Mouse (Mus musculus) Patski (cell line): ENCODE measurements around the gene Sept12. TPM values are rescaled to one million over a fixed set of nuclear protein-coding genes. Genes with fewer than 3 reads are reported as not detected.

Source experiments
- ATAC-seq: fragments of 100-300 bp; one replicate; pipeline ENCODE4 v1.8.0; 2021
- CTCF ChIA-PET: fragments of 350-600 bp; sonication (Branson Sonifier 250); formaldehyde crosslinking; loops from one replicate; lab custom pipeline; 2022; ENCODE audit warnings: inconsistent platforms; lab: Charles Lee
- POLR2A ChIA-PET: fragments of 350-600 bp; sonication (Branson Sonifier 250); formaldehyde crosslinking; loops from one replicate; lab custom pipeline; 2022; ENCODE audit warnings: antibody characterized with exemption, inconsistent platforms; lab: Charles Lee
- DNase-seq: peaks from one replicate; pipeline ENCODE4 v3.0.0-alpha.2; 2011; ENCODE audit warnings: low read depth, low spot score
- H3K27me3 ChIP-seq: fragments of 371-371 bp; one replicate; pipeline ENCODE4 v1.5.1; 2021
- CTCF ChIP-seq: fragments of 100-300 bp; IDR thresholded peaks from one replicate; pipeline ENCODE4 v1.5.1; 2021
- in situ Hi-C: fragments of 300-500 bp; cut with MboI; formaldehyde crosslinking; loops from 3 replicates; pipeline ENCODE4 v1.11.1; 2018; ENCODE audit warnings: low pct_unique_long_range_greater_than_20kb, mixed read lengths
- polyA plus RNA-seq: library from polyadenylated mRNA; unstranded; gene quantifications from one replicate; pipeline ENCODE4 v1.2.3, GENCODE M21; 2021

Sept12 gene
- polyA plus RNA-seq, 1 experiment from 2014 or later: 0.09 TPM

DNA sequence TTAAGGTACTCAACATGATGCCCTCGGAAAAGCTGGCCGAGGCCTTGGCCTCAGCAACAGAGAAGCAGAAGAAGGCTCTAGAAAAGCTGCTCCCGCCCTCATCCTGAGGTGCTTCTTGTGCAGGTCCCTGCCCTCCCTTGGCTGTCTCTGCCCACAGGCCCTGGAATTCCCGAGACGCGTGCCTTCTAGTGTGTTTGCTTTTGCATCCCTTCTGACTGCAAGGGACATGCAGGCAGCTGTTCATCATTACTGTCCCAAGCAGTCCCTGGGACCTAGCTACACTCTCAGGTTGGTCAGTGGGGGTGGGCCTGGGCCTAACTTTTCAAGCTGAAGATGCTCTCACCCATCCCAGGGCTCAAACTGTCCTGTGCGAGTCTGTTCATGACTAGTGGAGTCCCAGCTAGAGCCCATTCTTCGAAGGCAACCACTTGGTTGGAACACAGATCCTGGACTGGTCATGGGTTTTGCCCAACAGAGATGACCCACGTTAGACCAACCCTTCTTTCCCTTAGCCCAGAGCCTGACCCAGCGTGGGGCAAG is 57.3 kb downstream of the Sept12 start:
- ATAC-seq: no peak
- in situ Hi-C loops: no loop called here
- DNase-seq: no peak
- TF ChIP-seq CTCF: no peak
- no peaks in the 10 kb centered on the region for H3K27me3 ChIP-seq
- CTCF ChIA-PET: interaction anchor here (1.1 kb wide), 1 partner anchor 27 kb away, joined by 3 read pairs; no protein-coding TSS in a partner anchor
- POLR2A ChIA-PET: no interaction called here

DNA sequence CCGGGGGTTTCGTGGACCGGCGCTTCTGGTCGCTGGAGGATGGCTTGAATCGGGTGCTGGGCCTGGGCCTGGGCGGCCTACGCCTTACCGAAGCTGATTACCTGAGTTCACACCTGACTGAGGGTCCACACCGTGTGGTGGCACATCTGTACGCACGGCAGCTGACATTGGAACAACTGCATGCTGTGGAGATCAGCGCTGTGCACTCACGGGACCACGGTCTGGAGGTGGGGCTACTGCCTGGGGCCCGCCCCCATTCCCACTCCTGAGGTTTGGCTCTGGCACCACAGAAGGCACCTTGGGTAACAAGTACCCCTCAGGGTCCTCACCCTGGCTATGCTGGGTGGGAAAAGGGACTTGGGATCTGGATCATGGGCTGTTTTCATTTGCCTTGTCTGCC is 58.2 kb downstream of the Sept12 start:
- in situ Hi-C loops: no loop called here
- no peak for TF ChIP-seq CTCF
- POLR2A ChIA-PET: interaction anchor here (1.1 kb wide), 1 partner anchor 9 kb away, joined by 4 read pairs; no protein-coding TSS in a partner anchor
- CTCF ChIA-PET: interaction anchor here (1.3 kb wide), 1 partner anchor 25 kb away, joined by 5 read pairs; no protein-coding TSS in a partner anchor
- DNase-seq (no peak), ATAC-seq (peak; percentile 42)
- no peaks in the 10 kb centered on the region for H3K27me3 ChIP-seq

GRCm38 (mm10) chr16:4938989-4939388 is 58.7 kb downstream of the Sept12 start:
- no peaks in the 10 kb centered on the region for H3K27me3 ChIP-seq
- ChIA-PET POLR2A (interaction anchor here (0.7 to 1.1 kb wide), 2 partner anchors 8 to 241 kb away, joined by 4 read pairs; no protein-coding TSS in a partner anchor), CTCF (interaction anchor here (1.3 kb wide), 1 partner anchor 25 kb away, joined by 5 read pairs; no protein-coding TSS in a partner anchor)
- in situ Hi-C loops: no loop called here
- peak; percentile 57 for DNase-seq
- TF ChIP-seq CTCF: no peak
- peak; percentile 75 for ATAC-seq

GRCm38 (mm10) chr16:4938461-4938860 is 59.2 kb downstream of the Sept12 start, which contains the start of gene Nudt16l1:
Gene Nudt16l1, plus strand, starts transcription at chr16:4938761.
- no peaks in the 10 kb centered on the region for H3K27me3 ChIP-seq
- DNase-seq (no peak), ATAC-seq (no peak)
- CTCF ChIA-PET: interaction anchor here (1.3 kb wide), 1 partner anchor 24 kb away, joined by 5 read pairs; no protein-coding TSS in a partner anchor
- POLR2A ChIA-PET: interaction anchor here (0.7 to 1.1 kb wide), 2 partner anchors 8 to 242 kb away, joined by 4 read pairs; no protein-coding TSS in a partner anchor
- no peak for TF ChIP-seq CTCF
- in situ Hi-C loops: no loop called here

DNA sequence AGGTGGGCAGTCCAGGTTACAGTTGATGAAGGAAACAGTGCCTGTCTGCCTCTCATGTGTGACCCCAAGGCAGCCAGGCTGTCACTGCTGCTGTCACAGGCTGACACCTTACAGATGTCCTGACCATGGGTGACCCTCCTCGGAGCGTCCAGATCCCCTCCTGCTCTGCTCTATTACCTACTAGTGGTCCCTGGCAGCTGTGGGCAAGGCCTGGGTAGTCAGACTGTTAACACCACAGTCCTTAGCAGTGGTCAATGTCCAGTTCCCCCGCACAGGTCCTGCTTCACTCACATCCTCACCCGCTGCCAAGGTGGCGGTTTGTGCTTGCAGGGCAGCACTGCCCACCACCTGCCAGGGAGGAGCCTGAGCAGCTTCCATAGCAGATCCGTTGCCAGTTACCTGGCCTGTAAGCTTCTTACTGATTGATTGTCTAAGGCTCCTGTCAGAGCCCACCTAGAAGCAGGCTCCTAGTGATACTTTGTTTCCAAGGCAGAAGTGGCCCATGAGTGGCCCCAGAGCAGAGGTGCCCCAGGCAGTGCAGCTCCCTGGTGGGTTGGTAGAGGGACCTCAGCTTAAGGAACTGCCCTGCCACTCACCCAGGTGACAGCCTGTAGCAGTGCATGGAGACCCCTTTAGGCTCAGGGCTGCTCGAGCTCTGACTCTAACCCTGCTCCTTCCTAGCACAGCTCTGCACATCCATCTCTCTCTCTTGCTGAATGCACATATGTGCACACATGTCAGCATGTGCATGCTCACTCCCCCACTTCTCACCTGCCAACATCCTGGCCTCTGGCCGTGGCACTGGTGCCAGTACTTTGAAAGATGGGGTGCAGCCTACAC is 60.1 kb downstream of the Sept12 start:
- H3K27me3 ChIP-seq: no peaks in the 10 kb centered on the region
- no peak for DNase-seq
- in situ Hi-C loops: no loop called here
- TF ChIP-seq CTCF: no peak
- POLR2A ChIA-PET: no interaction called here
- no peak for ATAC-seq
- CTCF ChIA-PET: no interaction called here

Other genes starting within 250 kb of the Sept12 start
- 43.9 TPM for gene Cdip1, start 207.6 kb downstream of the Sept12 start, polyA plus RNA-seq
- gene 4930562C15Rik, start 162.4 kb downstream of the Sept12 start, polyA plus RNA-seq: 0.89 TPM
- 30.2 TPM for gene Ubald1, start 117.5 kb downstream of the Sept12 start, polyA plus RNA-seq
- gene Mgrn1, start 111.6 kb downstream of the Sept12 start, polyA plus RNA-seq: 121 TPM
- 57.9 TPM for gene Nudt16l1, start 59.1 kb downstream of the Sept12 start, polyA plus RNA-seq
- gene Anks3, start 33.6 kb downstream of the Sept12 start, polyA plus RNA-seq: 58.2 TPM
- gene Smim22, start 9.4 kb upstream of the Sept12 start, polyA plus RNA-seq: not detected
- gene Rogdi, start 15.7 kb upstream of the Sept12 start, polyA plus RNA-seq: 50.2 TPM
- gene Glyr1, start 52.0 kb upstream of the Sept12 start, polyA plus RNA-seq: 102 TPM
- 27.7 TPM for gene Ubn1, start 52.2 kb upstream of the Sept12 start, polyA plus RNA-seq
- gene Ppl, start 134.6 kb upstream of the Sept12 start, polyA plus RNA-seq: 0.03 TPM
- not detected for gene Sec14l5, start 149.3 kb upstream of the Sept12 start, polyA plus RNA-seq
- 20.2 TPM for gene Nagpa, start 206.2 kb upstream of the Sept12 start, polyA plus RNA-seq
- gene AU021092, start 224.4 kb upstream of the Sept12 start, polyA plus RNA-seq: 0.21 TPM
- 37.4 TPM for gene Alg1, start 235.8 kb upstream of the Sept12 start, polyA plus RNA-seq